Comparison of ENCODE assay signal across 9 mouse cellular contexts in the genomic region with DNA sequence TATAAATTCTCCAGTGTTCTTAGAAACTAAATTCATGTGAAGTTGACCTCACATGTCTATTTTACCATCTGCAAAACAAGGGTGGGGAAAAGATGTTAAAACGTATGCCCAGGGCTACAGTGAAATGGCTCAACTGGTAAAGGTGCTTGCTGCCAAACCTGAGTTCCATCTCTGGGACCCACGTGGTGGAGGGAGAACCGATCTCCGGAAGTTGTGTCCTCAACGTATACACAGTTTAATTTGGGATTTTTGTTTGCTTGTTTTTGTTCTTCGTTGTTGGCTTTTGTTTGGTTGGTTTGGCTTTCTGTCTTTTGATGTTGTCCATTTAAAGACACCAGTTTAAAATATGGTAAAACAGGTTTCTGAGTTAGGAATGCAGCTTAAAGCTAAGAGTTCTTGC. TPM values are rescaled to one million over a fixed set of nuclear protein-coding genes. Genes with fewer than 3 reads are reported as not detected.
DNase-seq lines count a peak whose midpoint lies in the region; ATAC-seq and TF ChIP-seq lines count a peak whose summit lies in the region.
"Had no signal": no experiment of that assay in that cellular context is flagged by ENCODE, and none has a peak within 500 bp of the region (broad histone marks: within the 10 kb centered on the region; RNA-seq: fewer than 3 reads in every experiment).

No protein-coding gene starts in this region.

- DNase-seq in left cerebral cortex, adult 2 months (ENCODE audit: extremely low spot score in 1 of 2, low spot score in 2 of 2), result no peak
- DNase-seq in left cerebral cortex, postnatal 14 days (ENCODE audit: low spot score in 2 of 2), result no peak
- no peak for DNase-seq in embryonic facial prominence, embryonic 10.5 days (ENCODE audit: low spot score)
- DNase-seq in right cerebral cortex, postnatal 36 days (ENCODE audit: low spot score in 2 of 2), result no peak
- DNase-seq in layer of hippocampus, adult 9-10 months (ENCODE audit: low spot score), result no peak
- no peak for DNase-seq in left cerebral cortex, adult 8-10 months (ENCODE audit: low spot score in 2 of 2)

- ATAC-seq in intestine, embryonic 15.5 days, result no peak
- ATAC-seq in neural tube, embryonic 12.5 days (ENCODE audit: low FRiP score, low read depth), result no peak

- peak overlapping the region; percentile 83 for H3K4me2 ChIP-seq in intestine, embryonic 15.5 days (replicated peaks)
- H3K4me2 ChIP-seq in neural tube, embryonic 12.5 days (replicated peaks), result peak overlapping the region; percentile 78

- 58% methylated on average over 6 of the region's 6 CpGs for WGBS in embryonic facial prominence, embryonic 10.5 days
- WGBS in intestine, embryonic 15.5 days, result 46% methylated on average over 6 of the region's 6 CpGs
- WGBS in neural tube, embryonic 12.5 days, result 60% methylated on average over 6 of the region's 6 CpGs

- H3K9ac ChIP-seq in intestine, embryonic 15.5 days, result peak overlapping the region; percentile 80; the same call in 1 of the 2 replicates
- peak overlapping the region; percentile 81 for H3K9ac ChIP-seq in neural tube, embryonic 12.5 days

- peaks cover 37% of the 10 kb centered on the region for H3K36me3 ChIP-seq in embryonic facial prominence, embryonic 10.5 days (replicated peaks)
- peaks cover 5% of the 10 kb centered on the region; the same call in 1 of the 2 replicates for H3K36me3 ChIP-seq in intestine, embryonic 15.5 days
- peaks cover 9% of the 10 kb centered on the region; the same call in 1 of the 2 replicates for H3K36me3 ChIP-seq in neural tube, embryonic 12.5 days

- intact Hi-C loops in left cerebral cortex, adult 2 months (cut with DNase I), result loop anchor here (5.0 kb wide), 2 partner anchors 51 to 211 kb away; a partner anchor contains a TSS
- intact Hi-C loops in left cerebral cortex, postnatal 14 days (cut with DNase I), result no loop called here

- TF ChIP-seq CTCF in left cerebral cortex, adult 2 months (IDR thresholded peaks at IDR 0.05), result no peak

- H3K4me3 ChIP-seq in left cerebral cortex, adult 2 months, result peak overlapping the region; percentile 92
- H3K4me3 ChIP-seq in embryonic facial prominence, embryonic 10.5 days, result peak overlapping the region; percentile 96
- peak overlapping the region; percentile 83 for H3K4me3 ChIP-seq in intestine, embryonic 15.5 days (replicated peaks)
- peak overlapping the region; percentile 97 for H3K4me3 ChIP-seq in neural tube, embryonic 12.5 days

- no peaks in the 10 kb centered on the region for H3K9me3 ChIP-seq in embryonic facial prominence, embryonic 10.5 days
- no peaks in the 10 kb centered on the region for H3K9me3 ChIP-seq in intestine, embryonic 15.5 days
- no peaks in the 10 kb centered on the region for H3K9me3 ChIP-seq in neural tube, embryonic 12.5 days

- H3K27me3 ChIP-seq in embryonic facial prominence, embryonic 10.5 days (replicated peaks; ENCODE audit: low read depth, poor library complexity, severe bottlenecking), result no peaks in the 10 kb centered on the region
- H3K27me3 ChIP-seq in intestine, embryonic 15.5 days (replicated peaks), result no peaks in the 10 kb centered on the region
- H3K27me3 ChIP-seq in neural tube, embryonic 12.5 days (replicated peaks), result no peaks in the 10 kb centered on the region

- peaks cover 23% of the 10 kb centered on the region for H3K4me1 ChIP-seq in embryonic facial prominence, embryonic 10.5 days
- peaks cover 9% of the 10 kb centered on the region; the same call in 1 of the 2 replicates for H3K4me1 ChIP-seq in intestine, embryonic 15.5 days (replicated peaks)
- peaks cover 19% of the 10 kb centered on the region for H3K4me1 ChIP-seq in neural tube, embryonic 12.5 days

- H3K27ac ChIP-seq in left cerebral cortex, adult 2 months, result no peak overlapping the region
- no peak overlapping the region for H3K27ac ChIP-seq in embryonic facial prominence, embryonic 10.5 days (replicated peaks)
- no peak overlapping the region for H3K27ac ChIP-seq in intestine, embryonic 15.5 days
- H3K27ac ChIP-seq in neural tube, embryonic 12.5 days, result no peak overlapping the region

RNA-seq across cellular contexts. Expression of a gene that starts 0.9 kb away (rescaled TPM):
- total RNA-seq in left cerebral cortex, adult 2 months (2021), result 10 to 100 TPM; 34.3 to 36.4 TPM
- total RNA-seq in left cerebral cortex, postnatal 14 days (2021), result 10 to 100 TPM; 37.0 to 39.3 TPM
- 49.3 and 50.6 TPM in 2 replicates for polyA plus RNA-seq in embryonic facial prominence, embryonic 10.5 days (2016; fragmentation: Nextera tagmentation; extraction: Ambion mirVana)
- 63.3 and 72.8 TPM in 2 replicates for polyA plus RNA-seq in intestine, embryonic 15.5 days (2015; fragmentation: Nextera tagmentation; extraction: Ambion mirVana)
- polyA plus RNA-seq in neural tube, embryonic 12.5 days (2016; fragmentation: Nextera tagmentation; extraction: Ambion mirVana), result 46.4 and 48.1 TPM in 2 replicates
- total RNA-seq in left cerebral cortex, adult 8-10 months (2022), result 10 to 100 TPM; 35.7 to 41.7 (median 37.8) TPM

RNA-seq across cellular contexts. Expression of a gene that starts 0.9 kb away (rescaled TPM):
- total RNA-seq in left cerebral cortex, adult 2 months (2021), result 10 to 100 TPM; 14.6 to 16.8 TPM
- 10 to 100 TPM; 11.4 to 13.7 TPM for total RNA-seq in left cerebral cortex, postnatal 14 days (2021)
- polyA plus RNA-seq in embryonic facial prominence, embryonic 10.5 days (2016; fragmentation: Nextera tagmentation; extraction: Ambion mirVana), result 17.6 and 19.2 TPM in 2 replicates
- 23.2 and 23.3 TPM in 2 replicates for polyA plus RNA-seq in intestine, embryonic 15.5 days (2015; fragmentation: Nextera tagmentation; extraction: Ambion mirVana)
- polyA plus RNA-seq in neural tube, embryonic 12.5 days (2016; fragmentation: Nextera tagmentation; extraction: Ambion mirVana), result 22.7 and 23.5 TPM in 2 replicates
- total RNA-seq in left cerebral cortex, adult 8-10 months (2022), result 10 to 100 TPM; 13.8 to 19.3 (median 16.5) TPM

RNA-seq across cellular contexts. Expression of a gene that starts 44.5 kb away (rescaled TPM):
- total RNA-seq in left cerebral cortex, adult 2 months (2021), result 100 to 1,000 TPM; 342 to 356 TPM
- 100 to 1,000 TPM; 497 to 507 TPM for total RNA-seq in left cerebral cortex, postnatal 14 days (2021)
- 2,643 and 3,168 TPM in 2 replicates for polyA plus RNA-seq in embryonic facial prominence, embryonic 10.5 days (2016; fragmentation: Nextera tagmentation; extraction: Ambion mirVana)
- polyA plus RNA-seq in intestine, embryonic 15.5 days (2015; fragmentation: Nextera tagmentation; extraction: Ambion mirVana), result 2,580 and 2,742 TPM in 2 replicates
- polyA plus RNA-seq in neural tube, embryonic 12.5 days (2016; fragmentation: Nextera tagmentation; extraction: Ambion mirVana), result 847 and 930 TPM in 2 replicates
- total RNA-seq in left cerebral cortex, adult 8-10 months (2022), result 100 to 1,000 TPM; 313 to 352 (median 334) TPM

RNA-seq across cellular contexts. Expression of a gene that starts 45.2 kb away (rescaled TPM):
- total RNA-seq in left cerebral cortex, adult 2 months (2021), result not detected
- not detected for total RNA-seq in left cerebral cortex, postnatal 14 days (2021)
- polyA plus RNA-seq in embryonic facial prominence, embryonic 10.5 days (2016; fragmentation: Nextera tagmentation; extraction: Ambion mirVana), result 1.5 and 1.8 TPM in 2 replicates
- polyA plus RNA-seq in intestine, embryonic 15.5 days (2015; fragmentation: Nextera tagmentation; extraction: Ambion mirVana), result 0.30 TPM in 1 of 2 replicates, not detected in the other
- 0.74 TPM in 1 of 2 replicates, not detected in the other for polyA plus RNA-seq in neural tube, embryonic 12.5 days (2016; fragmentation: Nextera tagmentation; extraction: Ambion mirVana)
- not detected for total RNA-seq in left cerebral cortex, adult 8-10 months (2022)
- total RNA-seq: layer of hippocampus, adult 18-20 months had no signal

RNA-seq across cellular contexts. Expression of a gene that starts 54.0 kb away (rescaled TPM):
- not detected for total RNA-seq in left cerebral cortex, adult 2 months (2021)
- not detected for total RNA-seq in left cerebral cortex, postnatal 14 days (2021)
- 1.3 and 1.5 TPM in 2 replicates for polyA plus RNA-seq in embryonic facial prominence, embryonic 10.5 days (2016; fragmentation: Nextera tagmentation; extraction: Ambion mirVana)
- polyA plus RNA-seq in intestine, embryonic 15.5 days (2015; fragmentation: Nextera tagmentation; extraction: Ambion mirVana), result 0.42 and 0.77 TPM in 2 replicates
- 1.5 and 1.6 TPM in 2 replicates for polyA plus RNA-seq in neural tube, embryonic 12.5 days (2016; fragmentation: Nextera tagmentation; extraction: Ambion mirVana)
- not detected for total RNA-seq in left cerebral cortex, adult 8-10 months (2022)
- total RNA-seq: layer of hippocampus, adult 18-20 months had no signal
